Comparison of ENCODE assay signal across 25 mouse cellular contexts in genomic region chr3:104767141-104767540, GRCm38 (mm10). TPM values are rescaled to one million over a fixed set of nuclear protein-coding genes. Genes with fewer than 3 reads are reported as not detected.
A peak's percentile ranks its signal among the peaks of the same experiment; 100 is the strongest.
DNase-seq lines count a peak whose midpoint lies in the region; ATAC-seq and TF ChIP-seq lines count a peak whose summit lies in the region.
"Had no signal": no experiment of that assay in that cellular context is flagged by ENCODE, and none has a peak within 500 bp of the region (broad histone marks: within the 10 kb centered on the region; RNA-seq: fewer than 3 reads in every experiment).

No protein-coding gene starts in this region.

- in situ Hi-C loops in CH12.LX (cut with MboI; ENCODE audit: low pct_ligation_motif_present, low pct_unique_long_range_greater_than_20kb, low sequenced_read_pairs), result no loop called here

- WGBS in midbrain, embryonic 11.5 days, result 57% methylated on average over 2 of the region's 2 CpGs
- WGBS in midbrain, embryonic 15.5 days, result 67% methylated on average over 2 of the region's 2 CpGs
- 40% methylated on average over 2 of the region's 2 CpGs for WGBS in heart, adult 2 months

- no peak overlapping the region for H3K4me2 ChIP-seq in midbrain, embryonic 11.5 days
- no peak overlapping the region for H3K4me2 ChIP-seq in midbrain, embryonic 15.5 days
- no peak overlapping the region for H3K4me2 ChIP-seq in CH12.LX (ENCODE audit: insufficient read depth, low read depth, poor library complexity, severe bottlenecking)
- H3K4me2 ChIP-seq in myocyte (ENCODE audit: low read depth), result peak overlapping the region; percentile 45
- H3K4me2 ChIP-seq: embryonic facial prominence, embryonic 12.5 days; forebrain, embryonic 13.5 days; forebrain, embryonic 15.5 days had no signal

- H3ac ChIP-seq in myocyte (ENCODE audit: control insufficient read depth, insufficient read length), result no peak overlapping the region

- intact Hi-C loops in heart, adult 2 months (cut with DNase I), result no loop called here

- no peaks in the 10 kb centered on the region for H3K27me3 ChIP-seq in midbrain, embryonic 11.5 days (ENCODE audit: control insufficient read depth, insufficient read depth, low read length)
- H3K27me3 ChIP-seq in midbrain, embryonic 15.5 days (replicated peaks), result no peaks in the 10 kb centered on the region
- H3K27me3 ChIP-seq in CH12.LX (replicated peaks) (no peaks in the 10 kb centered on the region), myocyte (ENCODE audit: control insufficient read depth, insufficient read depth, insufficient read length) (no peaks in the 10 kb centered on the region)
- no peaks in the 10 kb centered on the region for H3K27me3 ChIP-seq in heart, adult 2 months (ENCODE audit: control insufficient read depth, insufficient read depth, low read length)
- H3K27me3 ChIP-seq: embryonic facial prominence, embryonic 12.5 days; forebrain, embryonic 13.5 days; forebrain, embryonic 15.5 days; Patski had no signal

- no peak for TF ChIP-seq CTCF in CH12.LX (conservative IDR thresholded peaks at IDR 0.05 in 1 of 2, IDR thresholded peaks at IDR 0.05 in 1 of 2; ENCODE audit: low read depth in 2 of 2, low read length in 2 of 2)
- no peak for TF ChIP-seq CTCF in bone marrow macrophage, adult 2 months (IDR thresholded peaks at IDR 0.05; ENCODE audit: low read depth, low read length)
- TF ChIP-seq CTCF in heart, adult 2 months (IDR thresholded peaks at IDR 0.05), result no peak

- H3K79me2 ChIP-seq in CH12.LX (replicated peaks; ENCODE audit: control insufficient read depth, extremely low read depth, insufficient read depth, poor library complexity, severe bottlenecking), result no peaks in the 10 kb centered on the region
- no peaks in the 10 kb centered on the region for H3K79me2 ChIP-seq in myocyte (ENCODE audit: control insufficient read depth, insufficient read depth)
- no peaks in the 10 kb centered on the region for H3K79me2 ChIP-seq in heart, adult 2 months (replicated peaks; ENCODE audit: control insufficient read depth, insufficient read depth, low read length)

- no peak for ATAC-seq in midbrain, embryonic 11.5 days (ENCODE audit: low FRiP score)
- no peak for ATAC-seq in midbrain, embryonic 15.5 days (replicated peaks)
- ATAC-seq: activated CD4-positive, CD25-positive, alpha-beta regulatory T cell, adult 4 months; CD4-positive, CD25-positive, alpha-beta regulatory T cell, adult 4 months; forebrain, embryonic 13.5 days; forebrain, embryonic 15.5 days; forebrain, postnatal 0 days; Patski had no signal

- TF ChIP-seq RAD21 in CH12.LX (IDR thresholded peaks at IDR 0.05; ENCODE audit: low read depth, low read length), result no peak

- no peaks in the 10 kb centered on the region for H3K36me3 ChIP-seq in midbrain, embryonic 11.5 days (ENCODE audit: control insufficient read depth, insufficient read depth, low read length)
- no peaks in the 10 kb centered on the region for H3K36me3 ChIP-seq in midbrain, embryonic 15.5 days (replicated peaks)
- H3K36me3 ChIP-seq in CH12.LX (replicated peaks in 1 of 2; ENCODE audit: control insufficient read depth in 1 of 2, insufficient read depth in 1 of 2, low read length in 1 of 2), result no peaks in the 10 kb centered on the region
- no peaks in the 10 kb centered on the region for H3K36me3 ChIP-seq in myocyte (ENCODE audit: control insufficient read depth, insufficient read depth)
- no peaks in the 10 kb centered on the region for H3K36me3 ChIP-seq in heart, adult 2 months (ENCODE audit: control insufficient read depth, insufficient read depth, low read length)
- H3K36me3 ChIP-seq: embryonic facial prominence, embryonic 10.5 days; embryonic facial prominence, embryonic 12.5 days; forebrain, embryonic 15.5 days had no signal

- H3K4me1 ChIP-seq in midbrain, embryonic 11.5 days (ENCODE audit: control insufficient read depth, insufficient read depth, low read length), result no peaks in the 10 kb centered on the region
- no peaks in the 10 kb centered on the region for H3K4me1 ChIP-seq in midbrain, embryonic 15.5 days
- H3K4me1 ChIP-seq in CH12.LX (ENCODE audit: control insufficient read depth in 1 of 2, insufficient read depth in 2 of 2), result peaks cover 4 to 22% of the 10 kb centered on the region in 2 experiments; a peak in 3 of 4 replicates
- peaks cover 11% of the 10 kb centered on the region for H3K4me1 ChIP-seq in bone marrow macrophage, adult 2 months (ENCODE audit: control insufficient read depth, insufficient read depth, low read length)
- no peaks in the 10 kb centered on the region for H3K4me1 ChIP-seq in heart, adult 2 months (ENCODE audit: control insufficient read depth, insufficient read depth, low read length)
- H3K4me1 ChIP-seq: forebrain, embryonic 13.5 days; forebrain, embryonic 15.5 days had no signal

- no peak overlapping the region for H3K4me3 ChIP-seq in midbrain, embryonic 11.5 days (ENCODE audit: low read depth, low read length)
- no peak overlapping the region for H3K4me3 ChIP-seq in midbrain, embryonic 15.5 days
- H3K4me3 ChIP-seq in CH12.LX (replicated peaks in 1 of 3; ENCODE audit: low read depth in 2 of 3, low read length in 2 of 3, poor library complexity in 1 of 3) (no peak overlapping the region), myocyte (no peak overlapping the region)
- H3K4me3 ChIP-seq in bone marrow macrophage, adult 2 months (ENCODE audit: insufficient read depth, low read length), result no peak overlapping the region
- H3K4me3 ChIP-seq in heart, adult 2 months, result no peak overlapping the region
- H3K4me3 ChIP-seq: embryonic facial prominence, embryonic 10.5 days; embryonic facial prominence, embryonic 12.5 days; forebrain, embryonic 13.5 days; forebrain, embryonic 15.5 days had no signal

- TF ChIP-seq POLR2A in CH12.LX (IDR thresholded peaks at IDR 0.05; ENCODE audit: low read depth, low read length), result no peak
- TF ChIP-seq POLR2A in bone marrow macrophage, adult 2 months (IDR thresholded peaks at IDR 0.05; ENCODE audit: borderline replicate concordance, low read depth, low read length), result no peak
- TF ChIP-seq POLR2A in myocyte (IDR thresholded peaks at IDR 0.05; ENCODE audit: insufficient read length, low read depth), result no peak
- no peak for TF ChIP-seq POLR2A in heart, adult 2 months (IDR thresholded peaks at IDR 0.05; ENCODE audit: insufficient read depth, low read depth, low read length)

- TF ChIP-seq EP300 in CH12.LX (IDR thresholded peaks at IDR 0.05; ENCODE audit: low read length), result peak; percentile 80
- TF ChIP-seq EP300 in heart, adult 2 months (IDR thresholded peaks at IDR 0.05; ENCODE audit: insufficient read depth, low read depth, low read length), result no peak

- no peaks in the 10 kb centered on the region for H3K9me3 ChIP-seq in midbrain, embryonic 11.5 days (ENCODE audit: control insufficient read depth, low read length)
- H3K9me3 ChIP-seq in midbrain, embryonic 15.5 days, result no peaks in the 10 kb centered on the region
- no peaks in the 10 kb centered on the region for H3K9me3 ChIP-seq in CH12.LX (replicated peaks; ENCODE audit: low read length)
- H3K9me3 ChIP-seq: embryonic facial prominence, embryonic 10.5 days; embryonic facial prominence, embryonic 12.5 days; forebrain, embryonic 13.5 days; forebrain, embryonic 15.5 days had no signal

- H3K27ac ChIP-seq in midbrain, embryonic 11.5 days (ENCODE audit: low read depth, low read length), result no peak overlapping the region
- no peak overlapping the region for H3K27ac ChIP-seq in midbrain, embryonic 15.5 days
- no peak overlapping the region for H3K27ac ChIP-seq in CH12.LX (ENCODE audit: insufficient read depth, low read depth)
- peak overlapping the region; percentile 75 for H3K27ac ChIP-seq in bone marrow macrophage, adult 2 months (ENCODE audit: insufficient read depth, low read depth, low read length)
- no peak overlapping the region for H3K27ac ChIP-seq in heart, adult 2 months
- H3K27ac ChIP-seq: embryonic facial prominence, embryonic 10.5 days; embryonic facial prominence, embryonic 12.5 days; forebrain, embryonic 13.5 days; forebrain, embryonic 15.5 days had no signal

- dilution Hi-C loops in CH12.LX (cut with MboI; ENCODE audit: extremely low pct_ligation_motif_present, extremely low pct_unique_long_range_greater_than_20kb, low sequenced_read_pairs), result no loop called here

- DNase-seq in midbrain, embryonic 11.5 days (ENCODE audit: low spot score, missing footprints), result peak; percentile 57
- peak; percentile 48 for DNase-seq in CH12.LX (ENCODE audit: extremely low read depth)
- no peak for DNase-seq in urinary bladder, postnatal 14 days (ENCODE audit: low spot score)
- no peak for DNase-seq in adrenal gland, postnatal 25 days
- no peak for DNase-seq in heart, adult 2 months
- DNase-seq: adrenal gland, adult 8-10 months; adrenal gland, postnatal 14 days; B cell, adult 2 months; cerebellum, adult 11-12 months; cerebellum, adult 2 months; cerebellum, adult 9-10 months; cerebellum, postnatal 10 days; cerebellum, postnatal 25 days; forebrain, postnatal 0 days had no signal

- no peak overlapping the region for H3K9ac ChIP-seq in midbrain, embryonic 11.5 days (ENCODE audit: low read length)
- H3K9ac ChIP-seq in midbrain, embryonic 15.5 days, result no peak overlapping the region
- H3K9ac ChIP-seq in CH12.LX (ENCODE audit: insufficient read depth, low read depth), result no peak overlapping the region
- no peak overlapping the region for H3K9ac ChIP-seq in heart, adult 2 months (ENCODE audit: low read depth, low read length)
- H3K9ac ChIP-seq: embryonic facial prominence, embryonic 12.5 days; forebrain, embryonic 13.5 days; forebrain, embryonic 15.5 days; forebrain, postnatal 0 days had no signal

RNA-seq across cellular contexts. Expression of gene Ppm1j, which starts 13.7 kb away (rescaled TPM):
- polyA plus RNA-seq in midbrain, embryonic 11.5 days (2014; fragmentation: Nextera tagmentation; extraction: Ambion mirVana), result 0.44 and 0.97 TPM in 2 replicates
- 0.59 and 0.93 TPM in 2 replicates for polyA plus RNA-seq in midbrain, embryonic 15.5 days (2015; fragmentation: Nextera tagmentation; extraction: Ambion mirVana)
- total RNA-seq in CH12.LX (2012; rRNA removed) (4.2 and 6.4 TPM in 2 replicates), CH12.LX (2014; rRNA removed) (2.1 and 2.7 TPM in 2 replicates)
- polyA plus RNA-seq in CH12.LX (2012; ENCODE audit: insufficient read length, low read depth) (6.4 and 6.5 TPM in 2 replicates), myocyte (2012; fragmentation: generic; extraction: Trizol) (0.58 TPM)
- polyA plus RNA-seq in bone marrow macrophage, adult 2 months (2012; ENCODE audit: insufficient read depth, insufficient read length, missing spikeins), result 0.47 and 1.3 TPM in 2 replicates
- total RNA-seq in adrenal gland, postnatal 25 days (2021), result 3.6 and 5.9 TPM in 2 replicates
- total RNA-seq in heart, adult 2 months (2021), result 10 to 100 TPM; 17.5 to 20.1 TPM
- 42.4 and 47.6 TPM in 2 replicates for polyA plus RNA-seq in heart, adult 2 months (2012; rRNA removed)

RNA-seq across cellular contexts. Expression of gene Fam19a3, which starts 14.5 kb away (rescaled TPM):
- polyA plus RNA-seq in midbrain, embryonic 11.5 days (2014; fragmentation: Nextera tagmentation; extraction: Ambion mirVana), result not detected in 2 replicates
- 0.05 and 0.10 TPM in 2 replicates for polyA plus RNA-seq in midbrain, embryonic 15.5 days (2015; fragmentation: Nextera tagmentation; extraction: Ambion mirVana)
- 0.04 and 0.08 TPM in 2 replicates for total RNA-seq in CH12.LX (2012; rRNA removed)
- total RNA-seq in CH12.LX (2014; rRNA removed), result not detected in 2 replicates
- 0.07 and 0.16 TPM in 2 replicates for polyA plus RNA-seq in CH12.LX (2012; ENCODE audit: insufficient read length, low read depth)
- 0.21 TPM in 1 of 2 replicates, not detected in the other for polyA plus RNA-seq in bone marrow macrophage, adult 2 months (2012; ENCODE audit: insufficient read depth, insufficient read length, missing spikeins)
- polyA plus RNA-seq in myocyte (2012; fragmentation: generic; extraction: Trizol), result not detected
- total RNA-seq in adrenal gland, postnatal 25 days (2021), result 0.76 and 1.6 TPM in 2 replicates
- 1 to 10 TPM; 1.2 to 1.4 TPM for total RNA-seq in heart, adult 2 months (2021)
- polyA plus RNA-seq in heart, adult 2 months (2012; rRNA removed), result 2.4 and 3.4 TPM in 2 replicates
- total RNA-seq: MEL had no signal

RNA-seq across cellular contexts. Expression of gene Rhoc, which starts 21.0 kb away (rescaled TPM):
- 78.2 and 82.0 TPM in 2 replicates for polyA plus RNA-seq in midbrain, embryonic 11.5 days (2014; fragmentation: Nextera tagmentation; extraction: Ambion mirVana)
- 43.8 and 46.0 TPM in 2 replicates for polyA plus RNA-seq in midbrain, embryonic 15.5 days (2015; fragmentation: Nextera tagmentation; extraction: Ambion mirVana)
- total RNA-seq in CH12.LX (2012; rRNA removed), result 6.2 and 8.3 TPM in 2 replicates
- total RNA-seq in CH12.LX (2014; rRNA removed), result 1.2 and 1.4 TPM in 2 replicates
- polyA plus RNA-seq in CH12.LX (2012; ENCODE audit: insufficient read length, low read depth), result 7.9 and 8.0 TPM in 2 replicates
- 32.9 and 38.4 TPM in 2 replicates for polyA plus RNA-seq in bone marrow macrophage, adult 2 months (2012; ENCODE audit: insufficient read depth, insufficient read length, missing spikeins)
- polyA plus RNA-seq in myocyte (2012; fragmentation: generic; extraction: Trizol), result 474 TPM
- total RNA-seq in adrenal gland, postnatal 25 days (2021), result 88.7 and 108 TPM in 2 replicates
- 10 to 100 TPM; 83.8 to 89.9 TPM for total RNA-seq in heart, adult 2 months (2021)
- 85.3 and 101 TPM in 2 replicates for polyA plus RNA-seq in heart, adult 2 months (2012; rRNA removed)
- total RNA-seq: MEL had no signal

RNA-seq across cellular contexts. Expression of gene Mov10, which starts 51.2 kb away (rescaled TPM):
- 9.5 and 9.9 TPM in 2 replicates for polyA plus RNA-seq in midbrain, embryonic 11.5 days (2014; fragmentation: Nextera tagmentation; extraction: Ambion mirVana)
- 9.7 and 10.6 TPM in 2 replicates for polyA plus RNA-seq in midbrain, embryonic 15.5 days (2015; fragmentation: Nextera tagmentation; extraction: Ambion mirVana)
- total RNA-seq in CH12.LX (2012; rRNA removed) (15.2 and 18.4 TPM in 2 replicates), CH12.LX (2014; rRNA removed) (7.2 and 7.9 TPM in 2 replicates)
- polyA plus RNA-seq in CH12.LX (2012; ENCODE audit: insufficient read length, low read depth) (28.0 and 31.9 TPM in 2 replicates), myocyte (2012; fragmentation: generic; extraction: Trizol) (6.7 TPM)
- 23.4 and 25.1 TPM in 2 replicates for polyA plus RNA-seq in bone marrow macrophage, adult 2 months (2012; ENCODE audit: insufficient read depth, insufficient read length, missing spikeins)
- total RNA-seq in adrenal gland, postnatal 25 days (2021), result 27.2 and 33.0 TPM in 2 replicates
- total RNA-seq in heart, adult 2 months (2021), result 1 to 10 TPM; 4.6 to 5.9 TPM
- polyA plus RNA-seq in heart, adult 2 months (2012; rRNA removed), result 5.7 and 7.4 TPM in 2 replicates

Comparison
In these comparisons a context has a peak if more than half of its experiments do, and no peak if none do; other contexts are left out.
1. DNase-seq: peak in midbrain, embryonic 11.5 days (single experiment) and CH12.LX (single experiment); none in urinary bladder, postnatal 14 days (single experiment), adrenal gland, postnatal 25 days (single experiment) and heart, adult 2 months (0 of 2).